Mouse (Mus musculus): ENCODE results near the gene Ccdc96.

- TF ChIP-seq CTCF (IDR thresholded peaks at IDR 0.05; ENCODE audit: borderline replicate concordance, insufficient read depth, low read length) (no peak), POLR2A (IDR thresholded peaks at IDR 0.05; ENCODE audit: low read depth, low read length) (no peak)
Observed at GRCm38 (mm10) chr5:36534455-36535030, 50.2 kb downstream of the Ccdc96 start.

Measured in embryonic fibroblast, embryonic 13.5 days (primary cell).